Mouse (Mus musculus) Patski (cell line): ENCODE data around the gene Agmo. TPM values are rescaled to one million over a fixed set of nuclear protein-coding genes. Genes with fewer than 3 reads are reported as not detected.

ENCODE experiments used
- ATAC-seq: fragments of 100-300 bp; one replicate; pipeline ENCODE4 v1.8.0; 2021
- CTCF ChIA-PET: fragments of 350-600 bp; sonication (Branson Sonifier 250); formaldehyde crosslinking; loops from one replicate; lab custom pipeline; 2022; ENCODE audit warnings: inconsistent platforms; lab: Charles Lee
- POLR2A ChIA-PET: fragments of 350-600 bp; sonication (Branson Sonifier 250); formaldehyde crosslinking; loops from one replicate; lab custom pipeline; 2022; ENCODE audit warnings: antibody characterized with exemption, inconsistent platforms; lab: Charles Lee
- DNase-seq: peaks from one replicate; pipeline ENCODE4 v3.0.0-alpha.2; 2011; ENCODE audit warnings: low read depth, low spot score
- H3K27me3 ChIP-seq: fragments of 371-371 bp; one replicate; pipeline ENCODE4 v1.5.1; 2021
- CTCF ChIP-seq: fragments of 100-300 bp; IDR thresholded peaks from one replicate; pipeline ENCODE4 v1.5.1; 2021
- in situ Hi-C: fragments of 300-500 bp; cut with MboI; formaldehyde crosslinking; loops from 3 replicates; pipeline ENCODE4 v1.11.1; 2018; ENCODE audit warnings: low pct_unique_long_range_greater_than_20kb, mixed read lengths
- polyA plus RNA-seq: library from polyadenylated mRNA; unstranded; gene quantifications from one replicate; pipeline ENCODE4 v1.2.3, GENCODE M21; 2021

Agmo gene
- polyA plus RNA-seq, 1 experiment from 2014 or later, result not detected

DNA sequence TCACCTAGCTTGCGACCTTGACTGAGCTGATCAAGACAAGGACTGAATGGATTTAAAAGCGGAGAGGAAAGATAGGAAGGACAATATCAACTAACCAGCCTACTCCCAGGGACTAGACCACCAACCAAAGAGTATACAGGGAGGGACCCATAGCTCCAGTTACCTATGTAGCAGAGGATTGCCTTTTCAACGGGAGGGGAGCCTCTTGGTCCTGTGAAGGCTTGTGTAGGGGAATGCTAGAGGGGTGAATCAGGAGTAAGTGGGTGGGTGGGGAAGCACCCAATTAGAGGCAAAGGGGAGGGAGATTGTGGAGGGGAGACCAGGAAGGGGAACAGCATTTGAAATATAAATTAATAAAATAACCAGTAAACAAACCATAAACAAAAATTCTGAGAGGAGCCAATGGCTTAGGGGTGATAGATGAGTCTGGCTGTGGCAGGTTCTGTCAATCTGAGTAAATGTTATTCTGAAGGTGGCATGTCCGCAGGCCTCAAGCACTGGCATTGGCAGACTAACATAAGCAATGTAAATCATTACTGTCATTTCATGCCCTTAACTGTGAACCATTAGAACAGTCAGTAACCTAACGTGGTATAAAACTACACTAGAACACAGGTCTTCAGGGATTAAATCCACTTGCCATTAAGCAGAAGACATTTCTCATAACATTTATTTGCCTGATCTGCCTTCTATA lies 32.7 kb downstream of the Agmo start:
- H3K27me3 ChIP-seq, result no peaks in the 10 kb centered on the region
- ATAC-seq (no peak), DNase-seq (no peak)
- in situ Hi-C loops, result no loop called here
- TF ChIP-seq CTCF, result no peak
- ChIA-PET CTCF (no interaction called here), POLR2A (no interaction called here)

DNA sequence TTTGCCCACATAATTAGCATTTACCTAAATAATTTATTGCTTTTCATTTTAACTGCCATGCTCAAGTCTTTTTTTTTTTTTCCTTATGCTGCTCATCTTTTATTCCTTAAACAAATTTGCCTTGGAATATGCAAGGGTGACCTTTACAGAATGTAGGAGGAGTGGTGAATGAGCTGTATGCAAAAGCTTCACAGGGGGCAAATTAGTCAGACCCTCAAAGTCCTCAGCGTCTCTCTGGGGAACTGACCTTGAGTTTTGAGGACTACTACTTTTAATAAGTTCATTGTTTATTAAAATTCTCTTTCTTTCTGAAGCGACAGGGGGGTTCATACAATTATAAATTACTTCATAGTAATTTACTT lies 33.2 kb downstream of the Agmo start:
- no peaks in the 10 kb centered on the region for H3K27me3 ChIP-seq
- TF ChIP-seq CTCF, result no peak
- in situ Hi-C loops, result no loop called here
- ATAC-seq (no peak), DNase-seq (no peak)
- POLR2A ChIA-PET, result no interaction called here
- CTCF ChIA-PET, result no interaction called here

DNA sequence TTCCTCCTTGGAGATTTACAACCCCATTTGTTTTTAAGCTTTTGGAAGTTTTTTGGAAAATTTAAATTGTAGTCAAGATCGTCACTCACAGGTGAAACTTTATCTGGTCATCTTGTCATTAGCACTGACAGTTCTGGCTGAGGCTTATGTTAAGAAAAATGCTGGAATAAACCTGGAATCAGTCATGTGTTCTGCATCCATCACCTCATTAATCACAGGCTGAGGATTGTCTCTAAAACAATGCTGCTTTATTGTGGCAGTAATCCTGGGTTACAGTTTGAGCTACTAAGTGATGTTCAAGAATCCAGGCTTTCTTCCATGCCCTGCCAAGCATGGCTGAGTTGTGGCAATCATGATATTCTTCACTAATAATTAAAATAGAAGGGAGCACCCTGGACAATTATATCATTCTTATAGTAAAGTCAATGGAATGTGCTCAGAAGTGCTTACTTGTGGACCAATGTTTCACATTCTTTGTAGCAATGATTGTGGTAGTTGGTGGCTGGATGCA lies 65.6 kb downstream of the Agmo start:
- ChIA-PET POLR2A (no interaction called here), CTCF (no interaction called here)
- DNase-seq (no peak), ATAC-seq (no peak)
- TF ChIP-seq CTCF, result no peak
- H3K27me3 ChIP-seq, result peaks cover 3% of the 10 kb centered on the region
- in situ Hi-C loops, result no loop called here

DNA sequence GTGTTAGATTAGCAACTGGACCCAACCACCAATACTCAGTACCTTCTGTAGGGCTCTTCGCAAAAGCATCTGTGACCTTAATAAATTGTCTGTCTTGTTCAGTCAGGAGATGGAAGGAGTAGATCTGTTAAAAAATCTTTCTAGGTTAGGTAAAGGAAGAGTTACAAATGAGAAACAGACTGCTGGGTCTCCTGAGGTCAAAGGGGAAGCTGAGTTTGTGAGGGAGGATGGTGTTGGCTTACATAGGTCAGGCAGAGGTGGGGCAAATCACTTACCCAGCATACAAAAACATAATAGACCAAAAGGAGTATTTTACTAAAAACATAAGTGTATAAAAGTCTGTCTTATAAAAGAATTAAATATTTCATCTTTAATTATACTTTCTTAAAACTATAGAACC lies 69.3 kb downstream of the Agmo start:
- no peak for TF ChIP-seq CTCF
- DNase-seq (no peak), ATAC-seq (no peak)
- in situ Hi-C loops, result no loop called here
- CTCF ChIA-PET, result no interaction called here
- POLR2A ChIA-PET, result no interaction called here
- no peaks in the 10 kb centered on the region for H3K27me3 ChIP-seq

DNA sequence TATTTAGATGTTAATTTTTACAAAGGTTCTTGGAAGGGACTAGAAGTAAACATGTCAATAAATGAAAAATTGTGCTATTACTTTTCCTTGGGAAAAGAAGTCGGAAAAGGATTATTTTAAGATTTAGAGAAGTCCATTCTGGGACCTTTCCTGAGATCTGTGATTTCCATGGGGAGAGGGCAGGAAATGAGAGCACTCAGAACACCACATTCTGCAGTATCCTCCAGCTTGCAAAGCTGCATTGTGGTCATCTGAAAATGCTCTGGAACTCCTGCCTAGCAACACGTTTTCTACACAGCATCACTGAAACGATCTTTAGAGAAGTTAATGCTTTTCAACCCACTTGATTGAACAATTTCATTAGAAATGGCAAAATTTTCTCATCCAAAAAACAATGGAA lies 81.4 kb downstream of the Agmo start:
- TF ChIP-seq CTCF, result no peak
- no peak for ATAC-seq
- no peaks in the 10 kb centered on the region for H3K27me3 ChIP-seq
- CTCF ChIA-PET, result no interaction called here
- no peak for DNase-seq
- POLR2A ChIA-PET, result no interaction called here
- in situ Hi-C loops, result no loop called here

DNA sequence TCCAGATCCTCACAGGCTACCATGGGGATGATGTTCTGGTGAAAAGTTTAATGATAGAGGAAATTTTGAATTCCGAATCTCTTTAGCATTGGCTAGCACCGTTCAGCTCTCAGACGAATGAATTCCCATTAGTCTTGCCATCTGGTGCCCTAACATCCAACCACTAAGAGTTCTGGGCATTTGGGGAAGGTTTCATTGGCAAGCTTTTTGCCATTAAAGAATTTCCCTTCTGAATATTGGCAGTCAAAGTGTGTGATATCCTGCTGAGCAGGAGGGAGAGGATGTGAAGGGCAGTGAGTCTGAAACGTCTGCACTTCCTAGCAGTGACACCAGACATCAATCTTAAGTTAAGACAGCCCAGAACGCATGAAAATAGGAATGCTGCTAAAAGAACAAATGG lies 93.5 kb downstream of the Agmo start:
- ChIA-PET CTCF (no interaction called here), POLR2A (no interaction called here)
- ATAC-seq, result no peak
- no peak for TF ChIP-seq CTCF
- H3K27me3 ChIP-seq, result no peaks in the 10 kb centered on the region
- in situ Hi-C loops, result no loop called here
- DNase-seq, result no peak

DNA sequence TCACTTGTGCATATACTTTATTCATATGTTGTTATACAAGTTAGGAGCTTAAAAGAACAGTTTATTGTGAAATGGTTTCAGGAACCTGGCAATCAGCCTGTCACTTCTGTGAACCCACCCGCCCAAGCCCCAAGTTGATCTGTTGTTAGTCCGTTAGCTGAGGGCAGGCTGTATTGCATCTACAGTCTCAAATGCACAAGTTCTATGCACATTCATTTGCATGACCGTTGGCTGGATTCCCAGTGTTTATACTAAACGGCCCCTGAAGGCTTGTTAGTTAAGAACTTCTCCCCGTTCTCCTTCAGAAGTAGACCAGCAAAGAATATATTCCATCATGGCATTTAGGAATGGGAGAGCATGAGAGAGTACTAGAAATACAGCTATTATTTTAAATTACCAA lies 102.8 kb downstream of the Agmo start:
- POLR2A ChIA-PET, result no interaction called here

DNA sequence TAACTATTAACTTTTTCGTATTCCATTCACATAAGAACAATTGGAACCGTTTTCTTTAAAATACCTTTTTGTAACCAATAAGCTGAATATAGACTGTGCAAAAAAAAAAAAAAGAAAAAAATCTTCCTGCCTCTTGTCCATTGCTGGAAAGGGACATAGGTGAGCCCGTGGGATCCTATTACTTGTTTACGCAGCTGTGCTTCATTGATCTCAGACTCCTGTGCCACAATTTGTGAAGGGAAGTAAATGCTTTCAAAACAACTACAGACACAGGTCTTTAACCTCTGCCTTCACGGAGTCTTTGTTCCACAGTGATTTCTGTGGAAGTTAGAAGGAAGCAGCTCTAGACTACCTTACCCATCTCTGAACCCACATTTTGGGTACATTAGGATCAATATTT lies 104.3 kb downstream of the Agmo start:
- ATAC-seq, result no peak
- in situ Hi-C loops, result no loop called here
- CTCF ChIA-PET, result no interaction called here

More for the DNA sequence above, 102.8 kb downstream of the Agmo start:
- CTCF ChIA-PET, result no interaction called here
- DNase-seq, result no peak
- no peak for ATAC-seq
- no peak for TF ChIP-seq CTCF
- H3K27me3 ChIP-seq, result no peaks in the 10 kb centered on the region
- in situ Hi-C loops, result no loop called here

DNA sequence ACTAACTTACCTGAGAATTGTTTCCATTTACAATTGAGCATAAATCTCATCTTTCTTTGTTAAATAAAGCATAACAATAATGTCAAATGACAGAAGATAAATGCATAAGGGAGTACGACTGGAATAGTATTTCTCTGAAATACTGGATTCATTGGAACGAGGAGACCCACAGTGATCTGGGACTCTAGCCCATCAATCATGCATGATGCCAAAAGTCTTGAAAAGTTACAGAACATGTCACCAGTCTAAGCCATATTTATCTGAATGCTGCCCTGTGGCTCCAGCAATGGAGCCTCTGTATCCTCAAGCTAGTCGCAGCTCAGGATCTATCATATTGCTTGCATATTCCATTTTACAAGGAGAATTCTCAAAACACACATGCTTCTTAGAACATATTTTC lies 150.9 kb downstream of the Agmo start:
- CTCF ChIA-PET, result no interaction called here
- POLR2A ChIA-PET, result no interaction called here
- no peak for TF ChIP-seq CTCF
- H3K27me3 ChIP-seq, result no peaks in the 10 kb centered on the region
- in situ Hi-C loops, result no loop called here
- ATAC-seq (no peak), DNase-seq (no peak)

More for the DNA sequence above, 104.3 kb downstream of the Agmo start:
- DNase-seq, result no peak
- POLR2A ChIA-PET, result no interaction called here
- H3K27me3 ChIP-seq, result no peaks in the 10 kb centered on the region
- no peak for TF ChIP-seq CTCF

DNA sequence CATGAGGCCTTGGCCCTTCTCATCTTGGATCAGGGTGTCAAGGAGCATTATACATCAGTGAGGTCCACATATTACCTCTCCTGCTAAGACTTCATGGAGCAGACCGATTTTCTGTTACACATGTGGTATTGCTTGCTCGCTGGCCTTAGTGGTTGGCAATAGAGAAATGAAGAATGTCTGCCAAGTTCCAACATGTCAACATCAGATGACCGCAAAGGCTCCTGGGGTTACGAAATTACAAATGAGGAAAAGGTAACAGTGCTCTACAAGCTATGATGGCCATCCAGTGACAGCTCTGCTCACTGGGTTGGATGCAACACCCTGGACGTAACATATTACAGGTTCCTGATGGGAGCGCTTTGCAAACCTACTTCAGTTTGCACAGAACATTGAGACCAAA lies 161.1 kb downstream of the Agmo start:
- in situ Hi-C loops, result no loop called here
- no peak for TF ChIP-seq CTCF
- CTCF ChIA-PET, result no interaction called here
- POLR2A ChIA-PET, result no interaction called here
- no peak for ATAC-seq
- H3K27me3 ChIP-seq, result peaks cover 4% of the 10 kb centered on the region
- no peak for DNase-seq

DNA sequence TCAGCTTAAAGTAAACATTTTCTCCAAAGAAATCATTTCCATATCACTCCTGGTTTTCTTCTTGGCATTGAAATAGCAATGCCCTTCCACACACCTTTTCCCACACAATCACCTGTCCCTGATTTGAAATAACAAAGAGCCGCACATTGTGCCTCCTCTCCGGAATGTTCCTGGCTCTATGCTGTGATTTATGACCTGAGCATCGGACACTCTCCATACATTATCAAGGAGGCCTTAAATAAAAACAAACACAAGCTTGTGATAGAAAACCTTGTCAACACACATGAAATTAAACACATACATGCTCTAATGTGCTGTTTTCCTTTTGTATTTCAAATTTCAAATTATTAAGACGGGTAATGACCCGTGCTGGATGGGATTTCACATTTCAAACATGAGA lies 184.9 kb downstream of the Agmo start:
- TF ChIP-seq CTCF, result no peak
- CTCF ChIA-PET, result no interaction called here
- H3K27me3 ChIP-seq, result no peaks in the 10 kb centered on the region
- DNase-seq, result no peak
- POLR2A ChIA-PET, result no interaction called here
- no peak for ATAC-seq
- in situ Hi-C loops, result loop anchor here (25.0 kb wide), 1 partner anchor 1214 kb away; no protein-coding TSS in a partner anchor

DNA sequence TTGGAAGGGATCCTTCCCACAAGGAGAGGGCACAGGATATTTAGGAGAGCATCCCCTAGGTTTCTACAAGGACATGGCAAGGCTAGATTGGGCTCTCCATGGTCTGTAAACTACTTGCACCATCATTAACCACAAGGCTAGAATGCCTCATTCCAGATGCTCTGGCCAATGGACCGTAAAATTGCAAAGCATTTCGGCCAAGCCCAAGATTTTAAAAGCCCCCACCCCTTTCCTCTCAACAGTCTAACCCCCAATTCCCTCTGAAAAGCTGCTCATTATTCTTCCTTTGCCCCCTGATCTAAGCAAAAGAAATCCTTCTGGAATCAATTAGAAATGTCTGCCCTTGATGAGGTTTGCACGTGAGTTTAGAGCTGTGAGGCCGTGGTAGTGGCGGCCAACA lies 185.3 kb downstream of the Agmo start:
- in situ Hi-C loops, result loop anchor here (25.0 kb wide), 1 partner anchor 1214 kb away; no protein-coding TSS in a partner anchor
- ChIA-PET CTCF (no interaction called here), POLR2A (no interaction called here)
- ATAC-seq, result no peak
- TF ChIP-seq CTCF, result no peak
- no peak for DNase-seq
- H3K27me3 ChIP-seq, result no peaks in the 10 kb centered on the region
